Mouse (Mus musculus) cerebellum, postnatal 4 days (tissue): ENCODE data around the gene Pspn.
A peak's percentile ranks its signal among the peaks of the same experiment; 100 is the strongest.

Experiments
- DNase-seq, 2 experiments: peaks; one replicate each; pipeline ENCODE4 v3.0.0; 2022; ENCODE audit warnings: low spot score in 2 of 2, mixed read lengths in 1 of 2

Pspn gene

GRCm38 (mm10) chr17:56962642-56963405, 37.0 kb downstream of the Pspn start:
- no peak for DNase-seq

GRCm38 (mm10) chr17:56961880-56962279, 37.9 kb downstream of the Pspn start:
- no peak for DNase-seq

- DNase-seq, result no peak
Measured at GRCm38 (mm10) chr17:56958667-56959066, 41.2 kb downstream of the Pspn start.

GRCm38 (mm10) chr17:56957763-56958429, 41.9 kb downstream of the Pspn start:
- no peak for DNase-seq

GRCm38 (mm10) chr17:56954871-56955270, 44.9 kb downstream of the Pspn start:
- DNase-seq, result no peak

GRCm38 (mm10) chr17:56952639-56953038, 47.2 kb downstream of the Pspn start:
- DNase-seq, result no peak

GRCm38 (mm10) chr17:56950915-56951314, 48.9 kb downstream of the Pspn start:
- DNase-seq, result peak in 1 of 2 experiments; percentile 32
